Mouse (Mus musculus): Measurements from ENCODE around the gene Mob3b.

- TF ChIP-seq POLR2A (IDR thresholded peaks at IDR 0.05; ENCODE audit: low read depth, low read length) (no peak), CTCF (IDR thresholded peaks at IDR 0.05; ENCODE audit: extremely low read depth, insufficient read depth, insufficient read length, insufficient replicate concordance) (no peak)
These were observed 6.6 kb downstream of the Mob3b start for GRCm38 (mm10) chr4:35150706-35151105.

Measured in spleen, adult 2 months (tissue).